Mouse (Mus musculus) heart, adult 2 months (tissue): ENCODE data around the gene Gm6525.

Experiments used
- EP300 ChIP-seq: fragments of 200-500 bp; IDR thresholded peaks from 2 replicates; pipeline ENCODE4 v1.6.1; 2011; ENCODE audit warnings: low read depth, low read length, control low read depth; ENCODE audit not compliant: insufficient read depth
- POLR2A ChIP-seq: fragments of 200-500 bp; IDR thresholded peaks from 2 replicates; pipeline ENCODE4 v1.6.1; 2011; ENCODE audit warnings: mild to moderate bottlenecking, low read depth, low read length, control low read depth; ENCODE audit not compliant: insufficient read depth

GRCm38 (mm10) chr3:84219720-84220273 is 45.9 kb downstream of the Gm6525 start:
- no peak for TF ChIP-seq POLR2A
- TF ChIP-seq EP300 = no peak
